Mouse (Mus musculus) A20 (cell line): ENCODE data around the gene Chfr.
"Not testable (repeated sequence)": the region's sequence is repeated elsewhere in the genome, so short reads cannot be mapped to it uniquely, and the experiment has no call there.

ENCODE experiments used
- DNase-seq: peaks from one replicate; pipeline ENCODE4 v3.0.0-alpha.2; 2011; ENCODE audit warnings: low read depth, low spot score

Gene Chfr

GRCm38 (mm10) chr5:110107581-110108304 lies 27.9 kb upstream of the Chfr start, which contains the start of gene Gtpbp6:
Gene Gtpbp6, minus strand, starts transcription at chr5:110108197.
- DNase-seq: peak; percentile 99

- DNase-seq: no peak
Observed at GRCm38 (mm10) chr5:110108305-110108628, 27.4 kb upstream of the Chfr start.

GRCm38 (mm10) chr5:110109991-110110441 lies 25.6 kb upstream of the Chfr start, which contains the start of gene Zfp605:
Gene Zfp605, plus strand, starts transcription at chr5:110110092.
- peak; percentile 93 for DNase-seq

- not testable (repeated sequence) for DNase-seq
Observed at GRCm38 (mm10) chr5:110122380-110122779, 13.3 kb upstream of the Chfr start.

GRCm38 (mm10) chr5:110136087-110136464 lies 434 bp downstream of the Chfr start:
- DNase-seq: no peak

- peak; percentile 67 for DNase-seq
Observed at GRCm38 (mm10) chr5:110137816-110138215, 2.2 kb downstream of the Chfr start.

- DNase-seq: no peak
Observed at GRCm38 (mm10) chr5:110139325-110139724, 3.7 kb downstream of the Chfr start.

- no peak for DNase-seq
Observed at GRCm38 (mm10) chr5:110140424-110140823, 4.8 kb downstream of the Chfr start.

- no peak for DNase-seq
Observed at GRCm38 (mm10) chr5:110142309-110142708, 6.7 kb downstream of the Chfr start.

GRCm38 (mm10) chr5:110143007-110143406 lies 7.4 kb downstream of the Chfr start:
- DNase-seq: peak; percentile 30

- no peak for DNase-seq
Observed at GRCm38 (mm10) chr5:110169374-110169773, 33.7 kb downstream of the Chfr start.

- DNase-seq: peak; percentile 96
Observed at GRCm38 (mm10) chr5:110176362-110177020, 40.8 kb downstream of the Chfr start, which contains the start of gene Golga3. Gene Golga3, plus strand, starts transcription at chr5:110176701.

GRCm38 (mm10) chr5:110177021-110177420 lies 41.4 kb downstream of the Chfr start:
- no peak for DNase-seq

- DNase-seq: no peak
Observed at GRCm38 (mm10) chr5:110178628-110179027, 43.0 kb downstream of the Chfr start.

- no peak for DNase-seq
Observed at GRCm38 (mm10) chr5:110181716-110182115, 46.1 kb downstream of the Chfr start.

- DNase-seq: peak; percentile 35
Observed at GRCm38 (mm10) chr5:110203164-110203895, 67.7 kb downstream of the Chfr start.

GRCm38 (mm10) chr5:110204777-110205176 lies 69.1 kb downstream of the Chfr start:
- peak; percentile 34 for DNase-seq

- no peak for DNase-seq
Observed at GRCm38 (mm10) chr5:110211312-110211711, 75.7 kb downstream of the Chfr start.

- no peak for DNase-seq
Observed at GRCm38 (mm10) chr5:110216780-110217179, 81.1 kb downstream of the Chfr start.

- no peak for DNase-seq
Observed at GRCm38 (mm10) chr5:110220331-110220730, 84.7 kb downstream of the Chfr start.
